Mouse (Mus musculus): Measurements from ENCODE around the gene Arfgap2. TPM values are rescaled to one million over a fixed set of nuclear protein-coding genes. Genes with fewer than 3 reads are reported as not detected.

Gene Arfgap2
- polyA plus RNA-seq, 1 experiment from 2014 or later = 82.9 TPM

- Histone ChIP-seq H3K9me3 (replicated peaks; ENCODE audit: control insufficient read depth, low read length) (no peaks in the 10 kb centered on the region), H3K9ac (replicated peaks; ENCODE audit: low read length) (no peak overlapping the region), H3K36me3 (replicated peaks; ENCODE audit: control insufficient read depth, insufficient read depth, low read depth, low read length) (no peaks in the 10 kb centered on the region), H3K4me3 (ENCODE audit: low read depth, low read length) (no peak overlapping the region), H3K4me1 (ENCODE audit: control insufficient read depth, insufficient read depth, low read length) (no peaks in the 10 kb centered on the region), H3K4me2 (ENCODE audit: low read depth, low read length) (no peak overlapping the region), H3K27me3 (ENCODE audit: control insufficient read depth, insufficient read depth, low read length) (no peaks in the 10 kb centered on the region), H3K27ac (replicated peaks; ENCODE audit: low read depth, low read length) (no peak overlapping the region)
- DNase-seq (ENCODE audit: low spot score) (no peak), ATAC-seq (replicated peaks; ENCODE audit: insufficient number of reproducible peaks, low FRiP score, low TSS enrichment, low read depth) (no peak)
- 72% methylated on average over 3 of the region's 3 CpGs for WGBS
Observed at GRCm38 (mm10) chr2:91302845-91303244, 38.1 kb downstream of the Arfgap2 start.

GRCm38 (mm10) chr2:91305926-91306325, 41.2 kb downstream of the Arfgap2 start:
- DNase-seq (ENCODE audit: low spot score) = no peak
- Histone ChIP-seq H3K4me2 (ENCODE audit: low read depth, low read length) (no peak overlapping the region), H3K4me1 (ENCODE audit: control insufficient read depth, insufficient read depth, low read length) (peaks cover 2% of the 10 kb centered on the region; the same call in 1 of the 2 replicates), H3K27ac (replicated peaks; ENCODE audit: low read depth, low read length) (no peak overlapping the region), H3K9me3 (replicated peaks; ENCODE audit: control insufficient read depth, low read length) (no peaks in the 10 kb centered on the region), H3K4me3 (ENCODE audit: low read depth, low read length) (no peak overlapping the region), H3K27me3 (ENCODE audit: control insufficient read depth, insufficient read depth, low read length) (no peaks in the 10 kb centered on the region), H3K36me3 (replicated peaks; ENCODE audit: control insufficient read depth, insufficient read depth, low read depth, low read length) (no peaks in the 10 kb centered on the region), H3K9ac (replicated peaks; ENCODE audit: low read length) (no peak overlapping the region)
- WGBS = 91% methylated on average over 9 of the region's 9 CpGs
- no peak for ATAC-seq (replicated peaks; ENCODE audit: insufficient number of reproducible peaks, low FRiP score, low TSS enrichment, low read depth)

GRCm38 (mm10) chr2:91306589-91306988, 41.8 kb downstream of the Arfgap2 start:
- H3K4me1 ChIP-seq (ENCODE audit: control insufficient read depth, insufficient read depth, low read length) = peaks cover 2% of the 10 kb centered on the region; the same call in 1 of the 2 replicates
- no peak for ATAC-seq (replicated peaks; ENCODE audit: insufficient number of reproducible peaks, low FRiP score, low TSS enrichment, low read depth)
- H3K27me3 ChIP-seq (ENCODE audit: control insufficient read depth, insufficient read depth, low read length) = no peaks in the 10 kb centered on the region
- no peak overlapping the region for H3K4me2 ChIP-seq (ENCODE audit: low read depth, low read length)
- H3K4me3 ChIP-seq (ENCODE audit: low read depth, low read length) = no peak overlapping the region
- H3K36me3 ChIP-seq (replicated peaks; ENCODE audit: control insufficient read depth, insufficient read depth, low read depth, low read length) = no peaks in the 10 kb centered on the region
- H3K27ac ChIP-seq (replicated peaks; ENCODE audit: low read depth, low read length) = no peak overlapping the region
- no peak overlapping the region for H3K9ac ChIP-seq (replicated peaks; ENCODE audit: low read length)
- no peaks in the 10 kb centered on the region for H3K9me3 ChIP-seq (replicated peaks; ENCODE audit: control insufficient read depth, low read length)
- DNase-seq (ENCODE audit: low spot score) = no peak

DNA sequence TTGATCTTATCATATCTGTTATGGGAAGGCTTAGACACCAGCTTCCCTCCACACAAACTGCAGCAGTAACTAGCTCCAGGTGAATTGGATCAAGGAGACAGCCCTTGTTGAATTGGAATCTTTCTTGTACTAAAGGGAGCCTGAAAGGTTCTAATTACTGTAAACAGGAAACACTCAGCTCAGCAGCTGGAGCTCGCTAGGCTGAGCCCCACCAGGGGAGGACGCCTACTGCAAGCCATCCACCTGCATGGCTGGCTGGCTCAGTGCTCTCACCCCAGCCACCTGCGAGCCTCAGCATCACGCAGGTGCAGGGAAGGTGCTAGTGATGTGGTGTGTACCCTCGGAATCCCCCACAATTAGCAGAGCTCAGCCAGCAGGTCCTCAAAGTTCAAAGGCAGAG, 43.9 kb downstream of the Arfgap2 start:
- DNase-seq (ENCODE audit: low spot score) = peak; percentile 70
- Histone ChIP-seq H3K4me3 (ENCODE audit: low read depth, low read length) (no peak overlapping the region), H3K9me3 (replicated peaks; ENCODE audit: control insufficient read depth, low read length) (no peaks in the 10 kb centered on the region), H3K9ac (replicated peaks; ENCODE audit: low read length) (no peak overlapping the region), H3K27me3 (ENCODE audit: control insufficient read depth, insufficient read depth, low read length) (no peaks in the 10 kb centered on the region), H3K36me3 (replicated peaks; ENCODE audit: control insufficient read depth, insufficient read depth, low read depth, low read length) (no peaks in the 10 kb centered on the region), H3K4me1 (ENCODE audit: control insufficient read depth, insufficient read depth, low read length) (peaks cover 2% of the 10 kb centered on the region; the same call in 1 of the 2 replicates), H3K27ac (replicated peaks; ENCODE audit: low read depth, low read length) (no peak overlapping the region), H3K4me2 (ENCODE audit: low read depth, low read length) (no peak overlapping the region)
- WGBS = 24% methylated on average over 5 of the region's 5 CpGs
- no peak for ATAC-seq (replicated peaks; ENCODE audit: insufficient number of reproducible peaks, low FRiP score, low TSS enrichment, low read depth)

DNA sequence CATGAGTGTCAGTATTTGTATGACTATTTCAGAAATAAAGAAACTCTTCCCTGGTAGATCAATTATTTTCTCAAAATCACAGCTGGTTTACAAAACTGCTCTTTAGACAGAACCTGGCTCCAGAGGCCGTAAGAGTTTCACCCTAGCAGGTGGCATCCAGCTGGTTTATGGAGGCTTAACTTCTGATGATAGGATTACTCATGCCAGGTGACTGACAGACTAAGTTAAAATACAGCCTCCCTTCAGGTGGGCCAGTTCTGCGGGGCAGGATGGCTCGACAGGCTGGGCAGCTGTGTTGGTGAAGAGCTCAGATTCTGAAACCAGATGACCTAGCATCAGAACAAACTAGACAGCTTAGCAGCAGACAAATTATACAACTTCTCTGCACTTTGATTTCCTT, 44.8 kb downstream of the Arfgap2 start:
- no peak overlapping the region for H3K9ac ChIP-seq (replicated peaks; ENCODE audit: low read length)
- DNase-seq (ENCODE audit: low spot score) = no peak
- peaks cover 2% of the 10 kb centered on the region; the same call in 1 of the 2 replicates for H3K4me1 ChIP-seq (ENCODE audit: control insufficient read depth, insufficient read depth, low read length)
- 53% methylated on average over 3 of the region's 3 CpGs for WGBS
- H3K27ac ChIP-seq (replicated peaks; ENCODE audit: low read depth, low read length) = no peak overlapping the region
- ATAC-seq (replicated peaks; ENCODE audit: insufficient number of reproducible peaks, low FRiP score, low TSS enrichment, low read depth) = no peak
- no peaks in the 10 kb centered on the region for H3K36me3 ChIP-seq (replicated peaks; ENCODE audit: control insufficient read depth, insufficient read depth, low read depth, low read length)
- H3K4me3 ChIP-seq (ENCODE audit: low read depth, low read length) = no peak overlapping the region
- H3K9me3 ChIP-seq (replicated peaks; ENCODE audit: control insufficient read depth, low read length) = no peaks in the 10 kb centered on the region
- H3K4me2 ChIP-seq (ENCODE audit: low read depth, low read length) = no peak overlapping the region
- H3K27me3 ChIP-seq (ENCODE audit: control insufficient read depth, insufficient read depth, low read length) = no peaks in the 10 kb centered on the region

DNA sequence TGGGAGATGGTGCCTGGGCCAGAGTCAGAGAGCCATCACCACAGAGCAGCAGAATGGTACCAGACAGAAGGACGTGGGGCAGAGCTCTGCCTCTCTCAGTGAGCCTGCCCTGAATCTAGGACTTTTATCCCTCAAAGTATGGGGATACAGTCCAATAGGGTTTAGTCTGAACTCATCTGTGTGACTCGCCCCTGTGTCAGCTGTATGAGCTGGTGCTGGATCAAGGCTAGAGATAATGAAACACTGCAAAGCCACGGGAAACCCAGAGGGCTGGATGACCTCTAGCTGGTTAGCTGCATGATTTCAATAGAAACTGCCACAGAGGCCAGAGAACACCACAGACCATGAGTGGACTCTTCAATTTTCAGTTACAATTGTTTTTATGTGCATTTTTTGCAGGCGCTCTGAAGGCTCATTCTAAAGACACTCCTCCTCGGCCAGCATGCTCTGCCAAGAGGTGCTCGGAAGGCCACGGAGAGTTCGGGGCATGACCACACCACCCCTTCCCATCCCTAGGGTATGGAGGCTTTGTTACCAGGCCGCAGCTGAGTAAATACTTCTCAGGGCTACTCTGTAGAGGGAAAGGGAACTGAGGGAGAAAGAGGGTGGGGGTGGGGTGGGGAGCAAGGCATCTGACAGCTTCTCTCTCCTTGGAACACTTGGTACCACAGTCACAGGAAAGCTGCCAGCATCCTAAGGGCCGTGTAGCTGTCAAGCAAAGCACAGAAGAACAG, 48.0 kb downstream of the Arfgap2 start:
- WGBS = 35% methylated on average over 10 of the region's 10 CpGs
- no peak overlapping the region for H3K4me3 ChIP-seq (ENCODE audit: low read depth, low read length)
- peak; percentile 41; the same call in 1 of the 2 replicates for ATAC-seq (replicated peaks; ENCODE audit: insufficient number of reproducible peaks, low FRiP score, low TSS enrichment, low read depth)

GRCm38 (mm10) chr2:91314184-91314583, 49.4 kb downstream of the Arfgap2 start:
- no peak overlapping the region for H3K27ac ChIP-seq (replicated peaks; ENCODE audit: low read depth, low read length)
- H3K4me1 ChIP-seq (ENCODE audit: control insufficient read depth, insufficient read depth, low read length) = no peaks in the 10 kb centered on the region; the same call in 1 of the 2 replicates
- 91% methylated on average over 7 of the region's 7 CpGs for WGBS
- ATAC-seq (replicated peaks; ENCODE audit: insufficient number of reproducible peaks, low FRiP score, low TSS enrichment, low read depth) = no peak
- H3K4me3 ChIP-seq (ENCODE audit: low read depth, low read length) = no peak overlapping the region
- no peak overlapping the region for H3K9ac ChIP-seq (replicated peaks; ENCODE audit: low read length)
- H3K4me2 ChIP-seq (ENCODE audit: low read depth, low read length) = no peak overlapping the region
- no peaks in the 10 kb centered on the region for H3K36me3 ChIP-seq (replicated peaks; ENCODE audit: control insufficient read depth, insufficient read depth, low read depth, low read length)
- H3K27me3 ChIP-seq (ENCODE audit: control insufficient read depth, insufficient read depth, low read length) = no peaks in the 10 kb centered on the region
- H3K9me3 ChIP-seq (replicated peaks; ENCODE audit: control insufficient read depth, low read length) = no peaks in the 10 kb centered on the region
- DNase-seq (ENCODE audit: low spot score) = no peak

More for the DNA sequence above, 48.0 kb downstream of the Arfgap2 start:
- H3K9me3 ChIP-seq (replicated peaks; ENCODE audit: control insufficient read depth, low read length) = no peaks in the 10 kb centered on the region
- DNase-seq (ENCODE audit: low spot score) = peak; percentile 51
- H3K27me3 ChIP-seq (ENCODE audit: control insufficient read depth, insufficient read depth, low read length) = no peaks in the 10 kb centered on the region
- H3K9ac ChIP-seq (replicated peaks; ENCODE audit: low read length) = peak overlapping the region; percentile 22; the same call in 1 of the 2 replicates
- no peak overlapping the region for H3K4me2 ChIP-seq (ENCODE audit: low read depth, low read length)
- H3K27ac ChIP-seq (replicated peaks; ENCODE audit: low read depth, low read length) = no peak overlapping the region
- peaks cover 2% of the 10 kb centered on the region; the same call in 1 of the 2 replicates for H3K4me1 ChIP-seq (ENCODE audit: control insufficient read depth, insufficient read depth, low read length)
- no peaks in the 10 kb centered on the region for H3K36me3 ChIP-seq (replicated peaks; ENCODE audit: control insufficient read depth, insufficient read depth, low read depth, low read length)

Measured in embryonic facial prominence, embryonic 11.5 days (tissue).